Mouse (Mus musculus) embryonic facial prominence, embryonic 10.5 days (tissue): ENCODE results near the gene 0610037L13Rik. TPM values are rescaled to one million over a fixed set of nuclear protein-coding genes. Genes with fewer than 3 reads are reported as not detected.

Source experiments
- polyA plus RNA-seq: library from polyadenylated mRNA; unstranded; fragments of >200 nt; fragmentation: Nextera tagmentation; extraction: Ambion mirVana; gene quantifications from 2 replicates; pipeline ENCODE4 v1.2.1, GENCODE M21; 2016

The 0610037L13Rik gene
- polyA plus RNA-seq, 1 experiment from 2014 or later = 102 TPM

Other genes starting within 250 kb of the 0610037L13Rik start
- gene Dmrtb1, start 205.6 kb upstream of the 0610037L13Rik start, polyA plus RNA-seq = 2.3 and 3.1 TPM in 2 replicates
- gene Lrp8, start 87.6 kb upstream of the 0610037L13Rik start, polyA plus RNA-seq = 7.4 and 8.5 TPM in 2 replicates
- 240 and 242 TPM in 2 replicates for gene Magoh, start 10.1 kb upstream of the 0610037L13Rik start, polyA plus RNA-seq
- 35.7 and 38.4 TPM in 2 replicates for gene Cpt2, start 33.8 kb downstream of the 0610037L13Rik start, polyA plus RNA-seq
- not detected in 2 replicates for gene Slc1a7, start 78.5 kb downstream of the 0610037L13Rik start, polyA plus RNA-seq
- 0.05 and 0.38 TPM in 2 replicates for gene Podn, start 206.6 kb downstream of the 0610037L13Rik start, polyA plus RNA-seq